Mouse (Mus musculus): ENCODE data around the gene Gm38119. TPM values are rescaled to one million over a fixed set of nuclear protein-coding genes. Genes with fewer than 3 reads are reported as not detected.

Gm38119 gene
- polyA plus RNA-seq (2012; rRNA removed), result not detected in 2 replicates

- no peaks in the 10 kb centered on the region for H3K4me1 ChIP-seq (ENCODE audit: control insufficient read depth, insufficient read depth, low read length)
- no peak within 1 kb of the TSS for H3K27ac ChIP-seq (ENCODE audit: control insufficient read depth, insufficient read depth, low read depth, low read length)
- H3K4me3 ChIP-seq (ENCODE audit: control insufficient read depth, low read depth, low read length), result no peak within 1 kb of the TSS
- no peaks in the 10 kb centered on the region for H3K36me3 ChIP-seq (ENCODE audit: control insufficient read depth, insufficient read depth, low read length)
- TF ChIP-seq POLR2A (IDR thresholded peaks at IDR 0.05; ENCODE audit: control insufficient read depth, low read depth, low read length), result no peak
- no peak for TF ChIP-seq CTCF (IDR thresholded peaks at IDR 0.05; ENCODE audit: control insufficient read depth, insufficient read depth, insufficient replicate concordance, low read depth, low read length)
- no peaks in the 10 kb centered on the region for H3K27me3 ChIP-seq (ENCODE audit: control insufficient read depth, insufficient read depth, low read length)
These were observed at the start of gene Gm38119 for GRCm38 (mm10) chr3:92738996-92739395. TSS of gene Gm38119 (minus strand) at chr3:92739096.

- Histone ChIP-seq H3K4me3 (ENCODE audit: control insufficient read depth, low read depth, low read length) (no peak within 1 kb of the TSS), H3K27ac (ENCODE audit: control insufficient read depth, insufficient read depth, low read depth, low read length) (no peak within 1 kb of the TSS), H3K36me3 (ENCODE audit: control insufficient read depth, insufficient read depth, low read length) (no peaks in the 10 kb centered on the region), H3K4me1 (ENCODE audit: control insufficient read depth, insufficient read depth, low read length) (no peaks in the 10 kb centered on the region), H3K27me3 (ENCODE audit: control insufficient read depth, insufficient read depth, low read length) (no peaks in the 10 kb centered on the region)
- TF ChIP-seq POLR2A (IDR thresholded peaks at IDR 0.05; ENCODE audit: control insufficient read depth, low read depth, low read length) (no peak), CTCF (IDR thresholded peaks at IDR 0.05; ENCODE audit: control insufficient read depth, insufficient read depth, insufficient replicate concordance, low read depth, low read length) (no peak)
These were observed 39.9 kb upstream of the Gm38119 start, which contains the start of gene Lce1i for GRCm38 (mm10) chr3:92778799-92779198. TSS of gene Lce1i (minus strand) at chr3:92778899.

DNA sequence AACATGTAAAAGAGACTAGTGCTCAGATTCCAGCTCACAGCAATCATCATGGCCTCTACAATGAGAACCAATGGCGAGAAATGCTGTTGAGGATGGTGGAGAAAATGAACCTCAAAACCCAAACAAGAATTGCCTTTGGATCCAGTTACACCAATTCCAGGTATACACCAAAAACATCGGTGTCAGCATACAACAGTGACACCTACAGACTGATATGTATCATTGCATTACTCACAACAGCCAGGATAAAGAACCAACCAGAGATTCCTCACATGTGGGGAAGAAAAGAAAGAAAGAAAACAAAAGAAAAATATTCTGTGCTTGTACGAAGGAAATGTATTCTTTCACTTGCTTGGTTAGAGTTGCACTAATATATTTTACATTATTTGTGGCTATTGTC, 32.7 kb upstream of the Gm38119 start:
- H3K4me1 ChIP-seq (ENCODE audit: control insufficient read depth, insufficient read depth, low read length), result no peaks in the 10 kb centered on the region
- no peaks in the 10 kb centered on the region for H3K27me3 ChIP-seq (ENCODE audit: control insufficient read depth, insufficient read depth, low read length)
- no peak for TF ChIP-seq CTCF (IDR thresholded peaks at IDR 0.05; ENCODE audit: control insufficient read depth, insufficient read depth, insufficient replicate concordance, low read depth, low read length)
- no peak for TF ChIP-seq POLR2A (IDR thresholded peaks at IDR 0.05; ENCODE audit: control insufficient read depth, low read depth, low read length)

GRCm38 (mm10) chr3:92764965-92765364, 26.1 kb upstream of the Gm38119 start, which contains the start of gene Lce1h:
TSS of gene Lce1h (minus strand) at chr3:92765065.
- TF ChIP-seq POLR2A (IDR thresholded peaks at IDR 0.05; ENCODE audit: control insufficient read depth, low read depth, low read length) (no peak), CTCF (IDR thresholded peaks at IDR 0.05; ENCODE audit: control insufficient read depth, insufficient read depth, insufficient replicate concordance, low read depth, low read length) (no peak)
- H3K36me3 ChIP-seq (ENCODE audit: control insufficient read depth, insufficient read depth, low read length), result no peaks in the 10 kb centered on the region
- no peak within 1 kb of the TSS for H3K4me3 ChIP-seq (ENCODE audit: control insufficient read depth, low read depth, low read length)
- no peaks in the 10 kb centered on the region for H3K4me1 ChIP-seq (ENCODE audit: control insufficient read depth, insufficient read depth, low read length)
- no peak within 1 kb of the TSS for H3K27ac ChIP-seq (ENCODE audit: control insufficient read depth, insufficient read depth, low read depth, low read length)
- no peaks in the 10 kb centered on the region for H3K27me3 ChIP-seq (ENCODE audit: control insufficient read depth, insufficient read depth, low read length)

More for the DNA sequence above, 32.7 kb upstream of the Gm38119 start:
- Histone ChIP-seq H3K36me3 (ENCODE audit: control insufficient read depth, insufficient read depth, low read length) (no peaks in the 10 kb centered on the region), H3K27ac (ENCODE audit: control insufficient read depth, insufficient read depth, low read depth, low read length) (no peak overlapping the region), H3K4me3 (ENCODE audit: control insufficient read depth, low read depth, low read length) (no peak overlapping the region)

DNA sequence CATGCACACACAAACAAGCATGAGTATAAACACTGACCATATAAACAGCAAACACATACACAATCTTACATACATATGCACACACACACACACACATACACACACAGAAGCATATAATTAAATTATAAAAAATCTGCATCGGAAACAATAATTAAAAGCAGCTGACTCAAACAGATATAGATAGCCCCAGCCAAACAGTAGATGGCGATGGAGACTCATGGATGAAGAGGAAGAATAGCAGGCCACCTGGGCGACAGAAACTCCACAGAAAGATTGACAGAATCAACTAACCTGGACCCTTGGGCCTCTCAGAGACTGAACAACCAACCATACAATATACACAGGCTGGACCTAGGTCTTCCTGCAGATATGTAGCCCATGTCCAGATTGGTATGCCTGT, 14.3 kb upstream of the Gm38119 start:
- no peaks in the 10 kb centered on the region for H3K27me3 ChIP-seq (ENCODE audit: control insufficient read depth, insufficient read depth, low read length)
- no peak for TF ChIP-seq POLR2A (IDR thresholded peaks at IDR 0.05; ENCODE audit: control insufficient read depth, low read depth, low read length)
- TF ChIP-seq CTCF (IDR thresholded peaks at IDR 0.05; ENCODE audit: control insufficient read depth, insufficient read depth, insufficient replicate concordance, low read depth, low read length), result no peak
- H3K4me1 ChIP-seq (ENCODE audit: control insufficient read depth, insufficient read depth, low read length), result no peaks in the 10 kb centered on the region
- no peak overlapping the region for H3K27ac ChIP-seq (ENCODE audit: control insufficient read depth, insufficient read depth, low read depth, low read length)
- H3K36me3 ChIP-seq (ENCODE audit: control insufficient read depth, insufficient read depth, low read length), result no peaks in the 10 kb centered on the region
- no peak overlapping the region for H3K4me3 ChIP-seq (ENCODE audit: control insufficient read depth, low read depth, low read length)

GRCm38 (mm10) chr3:92752238-92752637, 13.3 kb upstream of the Gm38119 start, which contains the start of gene Lce1g:
TSS of gene Lce1g (minus strand) at chr3:92752338.
- Histone ChIP-seq H3K4me1 (ENCODE audit: control insufficient read depth, insufficient read depth, low read length) (no peaks in the 10 kb centered on the region), H3K36me3 (ENCODE audit: control insufficient read depth, insufficient read depth, low read length) (no peaks in the 10 kb centered on the region), H3K4me3 (ENCODE audit: control insufficient read depth, low read depth, low read length) (no peak within 1 kb of the TSS), H3K27me3 (ENCODE audit: control insufficient read depth, insufficient read depth, low read length) (no peaks in the 10 kb centered on the region), H3K27ac (ENCODE audit: control insufficient read depth, insufficient read depth, low read depth, low read length) (no peak within 1 kb of the TSS)
- TF ChIP-seq CTCF (IDR thresholded peaks at IDR 0.05; ENCODE audit: control insufficient read depth, insufficient read depth, insufficient replicate concordance, low read depth, low read length), result no peak
- no peak for TF ChIP-seq POLR2A (IDR thresholded peaks at IDR 0.05; ENCODE audit: control insufficient read depth, low read depth, low read length)

GRCm38 (mm10) chr3:92722631-92723030, 16.3 kb downstream of the Gm38119 start:
- Histone ChIP-seq H3K36me3 (ENCODE audit: control insufficient read depth, insufficient read depth, low read length) (no peaks in the 10 kb centered on the region), H3K27me3 (ENCODE audit: control insufficient read depth, insufficient read depth, low read length) (no peaks in the 10 kb centered on the region), H3K4me3 (ENCODE audit: control insufficient read depth, low read depth, low read length) (no peak overlapping the region), H3K27ac (ENCODE audit: control insufficient read depth, insufficient read depth, low read depth, low read length) (no peak overlapping the region), H3K4me1 (ENCODE audit: control insufficient read depth, insufficient read depth, low read length) (no peaks in the 10 kb centered on the region)
- no peak for TF ChIP-seq CTCF (IDR thresholded peaks at IDR 0.05; ENCODE audit: control insufficient read depth, insufficient read depth, insufficient replicate concordance, low read depth, low read length)

DNA sequence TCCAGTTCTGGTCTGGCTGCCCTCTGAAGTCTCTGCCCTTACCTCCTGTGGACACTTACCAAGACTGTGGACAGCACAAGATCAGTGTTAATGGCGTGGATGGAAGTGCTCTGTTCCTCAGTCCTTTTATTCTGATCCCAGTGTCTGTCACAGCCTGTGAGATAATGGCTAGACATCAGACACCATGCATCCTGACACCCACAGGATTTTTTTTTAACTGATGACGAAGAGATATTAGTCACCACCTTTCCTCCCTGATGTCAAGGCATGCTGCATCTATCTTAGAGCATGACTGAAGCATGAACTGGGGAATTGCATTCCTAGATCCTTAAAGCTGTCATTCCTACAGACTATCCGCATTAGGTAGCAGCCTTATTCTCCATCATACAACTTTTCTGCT, 18.6 kb downstream of the Gm38119 start, which contains the start of gene Lce1f:
Gene Lce1f (minus strand): TSS at position 101 of the 400 bp plus-strand sequence.
- no peaks in the 10 kb centered on the region for H3K36me3 ChIP-seq (ENCODE audit: control insufficient read depth, insufficient read depth, low read length)
- H3K27me3 ChIP-seq (ENCODE audit: control insufficient read depth, insufficient read depth, low read length), result no peaks in the 10 kb centered on the region
- no peaks in the 10 kb centered on the region for H3K4me1 ChIP-seq (ENCODE audit: control insufficient read depth, insufficient read depth, low read length)
- no peak for TF ChIP-seq POLR2A (IDR thresholded peaks at IDR 0.05; ENCODE audit: control insufficient read depth, low read depth, low read length)
- no peak within 1 kb of the TSS for H3K4me3 ChIP-seq (ENCODE audit: control insufficient read depth, low read depth, low read length)
- no peak within 1 kb of the TSS for H3K27ac ChIP-seq (ENCODE audit: control insufficient read depth, insufficient read depth, low read depth, low read length)
